Mouse (Mus musculus): ENCODE data around the gene Atp6v1g2. TPM values are rescaled to one million over a fixed set of nuclear protein-coding genes. Genes with fewer than 3 reads are reported as not detected.

Atp6v1g2 gene
- polyA plus RNA-seq, 1 experiment from 2014 or later, result 10.6 TPM

- ATAC-seq (ENCODE audit: extremely low read depth, insufficient number of reproducible peaks, low FRiP score, low TSS enrichment), result no peak
- H3K9ac ChIP-seq, result no peak overlapping the region
- H3K27ac ChIP-seq (replicated peaks), result no peak overlapping the region
- H3K9me3 ChIP-seq, result no peaks in the 10 kb centered on the region
- WGBS, result 83% methylated on average over 8 of the region's 8 CpGs
- H3K36me3 ChIP-seq, result no peaks in the 10 kb centered on the region
- no peaks in the 10 kb centered on the region for H3K4me1 ChIP-seq
- H3K27me3 ChIP-seq (replicated peaks), result peaks cover 56% of the 10 kb centered on the region
- no peak overlapping the region for H3K4me3 ChIP-seq
- H3K4me2 ChIP-seq, result no peak overlapping the region
These were observed 44.6 kb downstream of the Atp6v1g2 start for GRCm38 (mm10) chr17:35278049-35278448.

GRCm38 (mm10) chr17:35278957-35279688 is 45.7 kb downstream of the Atp6v1g2 start:
- Histone ChIP-seq H3K4me3 (no peak overlapping the region), H3K4me2 (no peak overlapping the region), H3K36me3 (no peaks in the 10 kb centered on the region), H3K27me3 (replicated peaks) (peaks cover 62% of the 10 kb centered on the region), H3K9me3 (no peaks in the 10 kb centered on the region), H3K27ac (replicated peaks) (no peak overlapping the region), H3K9ac (no peak overlapping the region), H3K4me1 (no peaks in the 10 kb centered on the region)
- ATAC-seq (ENCODE audit: extremely low read depth, insufficient number of reproducible peaks, low FRiP score, low TSS enrichment), result no peak
- 78% methylated on average over 13 of the region's 13 CpGs for WGBS

DNA sequence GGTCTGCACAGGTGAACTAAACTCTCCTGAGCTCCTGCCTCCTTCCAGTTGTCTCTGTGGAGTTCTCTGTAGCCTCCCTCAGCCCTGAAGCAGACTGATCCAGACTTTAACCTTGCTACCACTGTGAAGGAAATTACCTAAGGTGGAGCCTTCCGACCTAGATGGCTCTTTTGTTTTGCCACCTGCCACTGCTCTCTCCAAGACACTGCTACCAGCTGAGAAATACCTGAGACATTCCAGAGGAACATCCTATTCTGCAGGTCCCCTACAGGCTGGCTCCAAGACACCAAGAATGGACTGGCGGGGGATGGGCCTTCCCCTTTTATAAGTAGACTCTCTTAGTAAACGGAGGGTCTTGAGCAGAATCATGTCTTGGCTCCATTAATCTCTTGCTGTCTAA is 46.8 kb downstream of the Atp6v1g2 start:
- Histone ChIP-seq H3K4me2 (no peak overlapping the region), H3K36me3 (no peaks in the 10 kb centered on the region), H3K4me3 (no peak overlapping the region), H3K4me1 (no peaks in the 10 kb centered on the region), H3K9me3 (no peaks in the 10 kb centered on the region), H3K27ac (replicated peaks) (no peak overlapping the region), H3K27me3 (replicated peaks) (peaks cover 61% of the 10 kb centered on the region), H3K9ac (no peak overlapping the region)
- WGBS, result 56% methylated on average over 3 of the region's 3 CpGs
- ATAC-seq (ENCODE audit: extremely low read depth, insufficient number of reproducible peaks, low FRiP score, low TSS enrichment), result no peak

DNA sequence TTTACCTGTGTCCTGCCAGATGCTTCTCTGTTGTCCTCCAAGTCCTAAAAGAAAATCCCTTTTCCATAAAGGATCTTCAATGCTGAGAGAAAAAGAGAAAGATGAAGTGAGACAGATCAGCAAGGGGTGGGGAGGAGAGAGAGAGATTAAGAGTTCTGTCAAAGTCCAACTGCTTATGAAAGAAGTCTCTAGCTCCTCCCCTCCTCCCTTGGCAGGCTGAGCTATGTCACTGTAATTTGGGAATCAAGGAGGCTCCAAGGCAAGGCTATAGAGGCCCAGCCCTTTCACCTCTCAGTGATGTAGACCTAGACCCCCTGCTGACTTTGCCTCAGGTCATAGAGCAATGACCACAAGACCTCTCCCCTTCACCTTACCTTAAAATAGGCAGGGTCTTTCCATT is 52.0 kb downstream of the Atp6v1g2 start:
- no peak overlapping the region for H3K4me3 ChIP-seq
- no peaks in the 10 kb centered on the region for H3K36me3 ChIP-seq
- peaks cover 36% of the 10 kb centered on the region for H3K27me3 ChIP-seq (replicated peaks)
- H3K27ac ChIP-seq (replicated peaks), result no peak overlapping the region
- H3K9me3 ChIP-seq, result no peaks in the 10 kb centered on the region
- no peak overlapping the region for H3K9ac ChIP-seq
- no peaks in the 10 kb centered on the region for H3K4me1 ChIP-seq
- H3K4me2 ChIP-seq, result no peak overlapping the region
- no peak for ATAC-seq (ENCODE audit: extremely low read depth, insufficient number of reproducible peaks, low FRiP score, low TSS enrichment)

Small RNA genes lying within 50 kb of the gene (microRNA-seq; reads per million reads assigned to microRNA genes)
- gene Mir6973a (not detected), gene Mir6974 (not detected), gene Mir6975 (3.1 reads per million, percentile 12 among the genes with 10 or more reads in this experiment), gene Mir8094 (1.0 reads per million)

Other genes with a start within 250 kb of the Atp6v1g2 start
- 59.9 and 63.0 TPM in 2 replicates for gene Vars, start 232.7 kb upstream of the Atp6v1g2 start, polyA plus RNA-seq (2015; fragmentation: Nextera tagmentation; extraction: Ambion mirVana)
- gene Vwa7, start 217.1 kb upstream of the Atp6v1g2 start, polyA plus RNA-seq (2015; fragmentation: Nextera tagmentation; extraction: Ambion mirVana), result 0.45 and 0.52 TPM in 2 replicates
- 3.2 and 4.2 TPM in 2 replicates for gene Sapcd1, start 205.6 kb upstream of the Atp6v1g2 start, polyA plus RNA-seq (2015; fragmentation: Nextera tagmentation; extraction: Ambion mirVana)
- gene Msh5, start 186.9 kb upstream of the Atp6v1g2 start, polyA plus RNA-seq (2015; fragmentation: Nextera tagmentation; extraction: Ambion mirVana), result 4.0 and 4.1 TPM in 2 replicates
- 351 and 389 TPM in 2 replicates for gene Clic1, start 183.7 kb upstream of the Atp6v1g2 start, polyA plus RNA-seq (2015; fragmentation: Nextera tagmentation; extraction: Ambion mirVana)
- 194 and 207 TPM in 2 replicates for gene Ddah2, start 174.6 kb upstream of the Atp6v1g2 start, polyA plus RNA-seq (2015; fragmentation: Nextera tagmentation; extraction: Ambion mirVana)
- not detected in 2 replicates for gene Ly6g6c, start 168.3 kb upstream of the Atp6v1g2 start, polyA plus RNA-seq (2015; fragmentation: Nextera tagmentation; extraction: Ambion mirVana)
- gene Mpig6b, start 167.5 kb upstream of the Atp6v1g2 start, polyA plus RNA-seq (2015; fragmentation: Nextera tagmentation; extraction: Ambion mirVana), result 0.92 and 1.4 TPM in 2 replicates
- 0.36 and 0.62 TPM in 2 replicates for gene Ly6g6e, start 156.8 kb upstream of the Atp6v1g2 start, polyA plus RNA-seq (2015; fragmentation: Nextera tagmentation; extraction: Ambion mirVana)
- 1.7 and 1.9 TPM in 2 replicates for gene Ly6g6d, start 155.6 kb upstream of the Atp6v1g2 start, polyA plus RNA-seq (2015; fragmentation: Nextera tagmentation; extraction: Ambion mirVana)
- gene Ly6g6f, start 148.1 kb upstream of the Atp6v1g2 start, polyA plus RNA-seq (2015; fragmentation: Nextera tagmentation; extraction: Ambion mirVana), result 0.73 and 1.0 TPM in 2 replicates
- gene Abhd16a, start 144.4 kb upstream of the Atp6v1g2 start, polyA plus RNA-seq (2015; fragmentation: Nextera tagmentation; extraction: Ambion mirVana), result 67.0 and 69.5 TPM in 2 replicates
- not detected in 2 replicates for gene Ly6g5c, start 125.4 kb upstream of the Atp6v1g2 start, polyA plus RNA-seq (2015; fragmentation: Nextera tagmentation; extraction: Ambion mirVana)
- 0.40 and 0.80 TPM in 2 replicates for gene Ly6g5b, start 118.2 kb upstream of the Atp6v1g2 start, polyA plus RNA-seq (2015; fragmentation: Nextera tagmentation; extraction: Ambion mirVana)
- gene Gpank1, start 112.2 kb upstream of the Atp6v1g2 start, polyA plus RNA-seq (2015; fragmentation: Nextera tagmentation; extraction: Ambion mirVana), result 10.7 and 14.1 TPM in 2 replicates
- gene Csnk2b, start 111.6 kb upstream of the Atp6v1g2 start, polyA plus RNA-seq (2015; fragmentation: Nextera tagmentation; extraction: Ambion mirVana), result 215 and 231 TPM in 2 replicates
- 8.7 and 9.7 TPM in 2 replicates for gene D17H6S53E, start 107.3 kb upstream of the Atp6v1g2 start, polyA plus RNA-seq (2015; fragmentation: Nextera tagmentation; extraction: Ambion mirVana)
- 2.2 and 19.0 TPM in 2 replicates for gene Apom, start 101.6 kb upstream of the Atp6v1g2 start, polyA plus RNA-seq (2015; fragmentation: Nextera tagmentation; extraction: Ambion mirVana)
- 45.1 and 46.1 TPM in 2 replicates for gene Bag6, start 98.5 kb upstream of the Atp6v1g2 start, polyA plus RNA-seq (2015; fragmentation: Nextera tagmentation; extraction: Ambion mirVana)
- gene Prrc2a, start 68.8 kb upstream of the Atp6v1g2 start, polyA plus RNA-seq (2015; fragmentation: Nextera tagmentation; extraction: Ambion mirVana), result 124 and 130 TPM in 2 replicates
- 6.5 and 7.8 TPM in 2 replicates for gene Aif1, start 57.6 kb upstream of the Atp6v1g2 start, polyA plus RNA-seq (2015; fragmentation: Nextera tagmentation; extraction: Ambion mirVana)
- 8.6 and 9.9 TPM in 2 replicates for gene Lst1, start 45.2 kb upstream of the Atp6v1g2 start, polyA plus RNA-seq (2015; fragmentation: Nextera tagmentation; extraction: Ambion mirVana)
- gene Ltb, start 39.2 kb upstream of the Atp6v1g2 start, polyA plus RNA-seq (2015; fragmentation: Nextera tagmentation; extraction: Ambion mirVana), result 0.64 TPM in 1 of 2 replicates, not detected in the other
- gene Tnf, start 31.7 kb upstream of the Atp6v1g2 start, polyA plus RNA-seq (2015; fragmentation: Nextera tagmentation; extraction: Ambion mirVana), result 0.12 and 0.23 TPM in 2 replicates
- gene Lta, start 28.3 kb upstream of the Atp6v1g2 start, polyA plus RNA-seq (2015; fragmentation: Nextera tagmentation; extraction: Ambion mirVana), result not detected in 2 replicates
- gene Gm16181, start 12.8 kb upstream of the Atp6v1g2 start, polyA plus RNA-seq (2015; fragmentation: Nextera tagmentation; extraction: Ambion mirVana), result not detected in 2 replicates
- gene Nfkbil1, start 2.1 kb downstream of the Atp6v1g2 start, polyA plus RNA-seq (2015; fragmentation: Nextera tagmentation; extraction: Ambion mirVana), result 7.6 and 8.1 TPM in 2 replicates
- 279 TPM in 2 replicates for gene Ddx39b, start 8.1 kb downstream of the Atp6v1g2 start, polyA plus RNA-seq (2015; fragmentation: Nextera tagmentation; extraction: Ambion mirVana)
- gene H2-D1, start 29.1 kb downstream of the Atp6v1g2 start, polyA plus RNA-seq (2015; fragmentation: Nextera tagmentation; extraction: Ambion mirVana), result 43.4 and 48.6 TPM in 2 replicates
- 0.19 and 0.29 TPM in 2 replicates for gene H2-Q1, start 86.7 kb downstream of the Atp6v1g2 start, polyA plus RNA-seq (2015; fragmentation: Nextera tagmentation; extraction: Ambion mirVana)
- gene H2-Q2, start 108.6 kb downstream of the Atp6v1g2 start, polyA plus RNA-seq (2015; fragmentation: Nextera tagmentation; extraction: Ambion mirVana), result 3.3 and 3.4 TPM in 2 replicates
- gene H2-Q4, start 146.0 kb downstream of the Atp6v1g2 start, polyA plus RNA-seq (2015; fragmentation: Nextera tagmentation; extraction: Ambion mirVana), result 2.6 and 2.9 TPM in 2 replicates
- 0.23 and 0.61 TPM in 2 replicates for gene H2-Q6, start 191.2 kb downstream of the Atp6v1g2 start, polyA plus RNA-seq (2015; fragmentation: Nextera tagmentation; extraction: Ambion mirVana)
- gene H2-Q7, start 205.5 kb downstream of the Atp6v1g2 start, polyA plus RNA-seq (2015; fragmentation: Nextera tagmentation; extraction: Ambion mirVana), result 1.2 and 2.1 TPM in 2 replicates
- 1.4 and 5.2 TPM in 2 replicates for gene H2-Q10, start 236.4 kb downstream of the Atp6v1g2 start, polyA plus RNA-seq (2015; fragmentation: Nextera tagmentation; extraction: Ambion mirVana)